Mouse (Mus musculus) neural tube, embryonic 14.5 days (tissue): Measurements from ENCODE around the gene Klk9. TPM values are rescaled to one million over a fixed set of nuclear protein-coding genes. Genes with fewer than 3 reads are reported as not detected.

Source experiments
- polyA plus RNA-seq: library from polyadenylated mRNA; unstranded; fragments of >200 nt; fragmentation: Nextera tagmentation; extraction: Ambion mirVana; gene quantifications from 2 replicates; pipeline ENCODE4 v1.2.1, GENCODE M21; 2014

The Klk9 gene
- polyA plus RNA-seq, 1 experiment from 2014 or later = not detected

Other genes with a start within 250 kb of the Klk9 start
- gene Cd33, start 247.5 kb upstream of the Klk9 start, polyA plus RNA-seq = 0.87 and 1.3 TPM in 2 replicates
- gene Zfp658, start 229.6 kb upstream of the Klk9 start, polyA plus RNA-seq = 7.8 and 10.7 TPM in 2 replicates
- gene Zfp719, start 212.3 kb upstream of the Klk9 start, polyA plus RNA-seq = 16.5 and 19.8 TPM in 2 replicates
- gene Zfp819, start 184.7 kb upstream of the Klk9 start, polyA plus RNA-seq = 0.24 and 0.44 TPM in 2 replicates
- gene Ceacam18, start 157.2 kb upstream of the Klk9 start, polyA plus RNA-seq = 0.13 and 0.20 TPM in 2 replicates
- gene Siglece, start 131.7 kb upstream of the Klk9 start, polyA plus RNA-seq = 0.15 and 0.33 TPM in 2 replicates
- gene Ctu1, start 119.9 kb upstream of the Klk9 start, polyA plus RNA-seq = 14.4 and 15.0 TPM in 2 replicates
- not detected in 2 replicates for gene Klk14, start 101.5 kb upstream of the Klk9 start, polyA plus RNA-seq
- gene Klk13, start 79.3 kb upstream of the Klk9 start, polyA plus RNA-seq = 0.11 TPM in 1 of 2 replicates, not detected in the other
- not detected in 2 replicates for gene Klk12, start 23.0 kb upstream of the Klk9 start, polyA plus RNA-seq
- gene Klk11, start 17.3 kb upstream of the Klk9 start, polyA plus RNA-seq = not detected in 2 replicates
- not detected in 2 replicates for gene Klk10, start 10.9 kb upstream of the Klk9 start, polyA plus RNA-seq
- gene Klk8, start 5.7 kb downstream of the Klk9 start, polyA plus RNA-seq = 7.6 and 8.6 TPM in 2 replicates
- not detected in 2 replicates for gene Klk7, start 19.4 kb downstream of the Klk9 start, polyA plus RNA-seq
- not detected in 2 replicates for gene Klk6, start 32.6 kb downstream of the Klk9 start, polyA plus RNA-seq
- gene Klk5, start 50.1 kb downstream of the Klk9 start, polyA plus RNA-seq = not detected in 2 replicates
- 0.50 and 0.66 TPM in 2 replicates for gene Klk4, start 89.3 kb downstream of the Klk9 start, polyA plus RNA-seq
- not detected in 2 replicates for gene Klk15, start 141.8 kb downstream of the Klk9 start, polyA plus RNA-seq
- gene Klk1b8, start 158.8 kb downstream of the Klk9 start, polyA plus RNA-seq = not detected in 2 replicates
- not detected in 2 replicates for gene Klk1b1, start 174.9 kb downstream of the Klk9 start, polyA plus RNA-seq
- not detected in 2 replicates for gene Klk1b9, start 184.2 kb downstream of the Klk9 start, polyA plus RNA-seq
- gene Klk1b11, start 204.0 kb downstream of the Klk9 start, polyA plus RNA-seq = not detected in 2 replicates
- gene Klk1b26, start 220.3 kb downstream of the Klk9 start, polyA plus RNA-seq = not detected in 2 replicates